Mouse (Mus musculus) stomach, postnatal 0 days (tissue): Measurements from ENCODE around the gene Cadm4. TPM values are rescaled to one million over a fixed set of nuclear protein-coding genes. Genes with fewer than 3 reads are reported as not detected.
A peak's percentile ranks its signal among the peaks of the same experiment; 100 is the strongest.

Experiments
- ATAC-seq: fragments of 200-750 bp; cut with Nextera tagmentation; 2 replicates; pipeline ENCODE4 v1.8.0; 2017; ENCODE audit not compliant: low FRiP score, low TSS enrichment
- DNase-seq: peaks from one replicate; pipeline ENCODE4 v3.0.0-alpha.2; 2016; ENCODE audit warnings: low spot score
- H3K27ac ChIP-seq: fragments of 300-500 bp; sonication (generic); replicated peaks from 2 replicates; pipeline ENCODE4 v1.5.1; 2014; ENCODE audit warnings: mild to moderate bottlenecking, control low read depth
- H3K27me3 ChIP-seq: fragments of 300-500 bp; sonication (generic); 2 replicates; pipeline ENCODE4 v1.6.1; 2014; ENCODE audit warnings: low read length; ENCODE audit not compliant: control insufficient read depth, insufficient read depth
- H3K36me3 ChIP-seq: fragments of 300-500 bp; sonication (generic); 2 replicates; pipeline ENCODE4 v1.6.1; 2014; ENCODE audit warnings: low read length, mixed read lengths; ENCODE audit not compliant: control insufficient read depth, insufficient read depth
- H3K4me1 ChIP-seq: fragments of 300-500 bp; sonication (generic); replicated peaks from 2 replicates; pipeline ENCODE4 v1.6.1; 2014; ENCODE audit warnings: antibody characterized with exemption; ENCODE audit not compliant: control insufficient read depth, insufficient read depth
- H3K4me2 ChIP-seq: fragments of 300-500 bp; sonication (generic); replicated peaks from 2 replicates; pipeline ENCODE4 v1.6.1; 2014; ENCODE audit warnings: low read depth, mild to moderate bottlenecking, control low read depth, moderate library complexity
- H3K4me3 ChIP-seq: fragments of 300-500 bp; sonication (generic); 2 replicates; pipeline ENCODE4 v1.5.1; 2014; ENCODE audit warnings: low read depth, low read length, control low read depth
- H3K9ac ChIP-seq: fragments of 300-500 bp; sonication (generic); 2 replicates; pipeline ENCODE4 v1.6.1; 2014; ENCODE audit warnings: mild to moderate bottlenecking, low read length, control low read depth, mixed read lengths
- H3K9me3 ChIP-seq: fragments of 300-500 bp; sonication (generic); 2 replicates; pipeline ENCODE4 v1.6.1; 2016; ENCODE audit warnings: low read length; ENCODE audit not compliant: control insufficient read depth
- CTCF ChIP-seq: IDR thresholded peaks from 2 replicates; pipeline ENCODE4 v1.5.1; 2016; ENCODE audit warnings: antibody characterized with exemption, low read depth, mild to moderate bottlenecking, moderate library complexity
- EP300 ChIP-seq: optimal IDR thresholded peaks from 2 replicates; pipeline ENCODE3; 2016; ENCODE audit warnings: antibody characterized with exemption
- WGBS: fragments of 180-500 bp; shearing (Covaris S2); extraction: QIAGEN DNeasy Blood & Tissue Kit; methylation state at CpG from one replicate; pipeline ENCODE4 v1.1.7; 2014; 5-methylcytosine and 5-hydroxymethylcytosine counted together
- polyA plus RNA-seq: library from polyadenylated mRNA; unstranded; fragments of >200 nt; fragmentation: Nextera tagmentation; extraction: Ambion mirVana; gene quantifications from 2 replicates; pipeline ENCODE4 v1.2.1, GENCODE M21; 2015

Cadm4 gene
- polyA plus RNA-seq, 1 experiment from 2014 or later, result 3.4 TPM

GRCm38 (mm10) chr7:24531211-24531971, 49.6 kb downstream of the Cadm4 start:
- Histone ChIP-seq H3K27ac (peak overlapping the region; percentile 94), H3K4me3 (peak overlapping the region; percentile 60), H3K4me1 (no peaks in the 10 kb centered on the region), H3K27me3 (no peaks in the 10 kb centered on the region), H3K9me3 (no peaks in the 10 kb centered on the region), H3K36me3 (peaks cover 12% of the 10 kb centered on the region), H3K9ac (peak overlapping the region; percentile 80), H3K4me2 (peak overlapping the region; percentile 96)
- no peak for TF ChIP-seq EP300
- peak; percentile 94 for TF ChIP-seq CTCF
- peak; percentile 68 for ATAC-seq
- WGBS, result 1% methylated on average over 43 of the region's 43 CpGs
- DNase-seq, result peak; percentile 85

- Histone ChIP-seq H3K9ac (no peak overlapping the region), H3K4me2 (no peak overlapping the region), H3K27ac (no peak overlapping the region), H3K9me3 (no peaks in the 10 kb centered on the region), H3K36me3 (peaks cover 12% of the 10 kb centered on the region), H3K4me3 (no peak overlapping the region), H3K4me1 (no peaks in the 10 kb centered on the region), H3K27me3 (no peaks in the 10 kb centered on the region)
- TF ChIP-seq EP300 (no peak), CTCF (no peak; the same call in 1 of the 2 replicates)
- 84% methylated on average over 28 of the region's 28 CpGs for WGBS
- no peak for ATAC-seq
- no peak for DNase-seq
Measured at GRCm38 (mm10) chr7:24533031-24533571, 51.3 kb downstream of the Cadm4 start.

DNA sequence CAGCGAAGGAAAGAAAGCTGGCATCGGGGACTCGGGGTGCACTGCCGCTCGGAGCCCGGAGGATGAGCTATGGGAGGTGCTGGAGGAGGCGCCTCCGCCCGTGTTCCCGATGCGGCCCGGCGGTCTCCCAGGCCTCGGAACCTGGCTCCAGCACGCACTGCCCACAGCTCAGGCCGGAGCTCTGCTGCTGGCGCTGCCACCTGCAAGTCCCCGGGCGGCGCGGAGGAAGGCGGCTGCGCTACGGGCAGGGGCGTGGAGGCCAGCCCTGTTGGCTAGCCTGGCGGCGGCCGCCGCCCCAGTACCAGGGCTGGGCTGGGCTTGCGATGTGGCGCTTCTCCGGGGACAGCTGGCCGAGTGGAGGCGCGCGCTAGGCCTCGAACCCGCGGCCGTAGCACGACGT, 52.0 kb downstream of the Cadm4 start:
- no peaks in the 10 kb centered on the region for H3K9me3 ChIP-seq

DNA sequence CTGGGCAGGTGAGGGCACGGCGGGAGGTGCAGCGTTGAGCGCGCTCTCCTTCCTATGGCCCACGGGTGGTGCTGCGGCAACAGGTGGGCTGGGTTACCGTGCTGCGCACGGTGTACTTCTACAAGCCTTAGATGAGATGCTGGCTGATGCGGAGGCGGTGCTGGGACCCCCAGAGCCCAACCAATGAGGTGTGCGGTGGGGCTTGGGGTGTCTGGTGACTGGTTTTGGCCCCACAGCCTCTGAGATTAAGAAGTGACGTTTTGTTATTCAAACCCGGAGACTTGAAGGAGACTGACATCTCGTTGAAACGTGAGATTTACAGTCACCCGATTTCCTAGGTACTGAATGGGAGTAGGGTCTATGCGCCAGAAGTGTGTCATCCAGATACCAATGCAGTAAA, 52.5 kb downstream of the Cadm4 start:
- 58% methylated on average over 18 of the region's 19 CpGs for WGBS
- no peak overlapping the region for H3K4me2 ChIP-seq

More for the DNA sequence above, 52.0 kb downstream of the Cadm4 start:
- H3K27ac ChIP-seq, result no peak overlapping the region
- TF ChIP-seq EP300, result no peak
- no peak for TF ChIP-seq CTCF
- no peaks in the 10 kb centered on the region for H3K4me1 ChIP-seq
- 63% methylated on average over 33 of the region's 42 CpGs for WGBS
- ATAC-seq, result no peak
- no peak for DNase-seq
- H3K27me3 ChIP-seq, result no peaks in the 10 kb centered on the region
- peaks cover 12% of the 10 kb centered on the region for H3K36me3 ChIP-seq
- H3K4me3 ChIP-seq, result no peak overlapping the region
- no peak overlapping the region; the same call in 1 of the 2 replicates for H3K9ac ChIP-seq
- no peak overlapping the region for H3K4me2 ChIP-seq

GRCm38 (mm10) chr7:24537081-24537480, 55.3 kb downstream of the Cadm4 start:
- WGBS, result 81% methylated on average over 4 of the region's 4 CpGs

More for the DNA sequence above, 52.5 kb downstream of the Cadm4 start:
- no peak for ATAC-seq
- no peaks in the 10 kb centered on the region for H3K4me1 ChIP-seq
- no peak for DNase-seq
- H3K9ac ChIP-seq, result no peak overlapping the region
- no peaks in the 10 kb centered on the region for H3K9me3 ChIP-seq
- H3K4me3 ChIP-seq, result no peak overlapping the region
- no peak for TF ChIP-seq EP300
- no peak for TF ChIP-seq CTCF
- no peak overlapping the region for H3K27ac ChIP-seq
- H3K27me3 ChIP-seq, result no peaks in the 10 kb centered on the region
- peaks cover 12% of the 10 kb centered on the region for H3K36me3 ChIP-seq

GRCm38 (mm10) chr7:24537591-24537990, 55.8 kb downstream of the Cadm4 start:
- ATAC-seq (no peak), DNase-seq (no peak)
- no peaks in the 10 kb centered on the region for H3K9me3 ChIP-seq
- no peak overlapping the region for H3K4me3 ChIP-seq
- 83% methylated on average over 5 of the region's 5 CpGs for WGBS
- no peak for TF ChIP-seq CTCF
- TF ChIP-seq EP300, result no peak
- H3K27me3 ChIP-seq, result no peaks in the 10 kb centered on the region
- H3K4me1 ChIP-seq, result no peaks in the 10 kb centered on the region
- H3K36me3 ChIP-seq, result peaks cover 12% of the 10 kb centered on the region
- 0 out of 2 replicates have a peak overlapping the region, but pooled peaks have one; percentile 6 for H3K27ac ChIP-seq
- no peak overlapping the region for H3K4me2 ChIP-seq
- 0 out of 2 replicates have a peak overlapping the region, but pooled peaks have one; percentile 4 for H3K9ac ChIP-seq

More at GRCm38 (mm10) chr7:24537081-24537480, 55.3 kb downstream of the Cadm4 start:
- Histone ChIP-seq H3K27ac (no peak overlapping the region), H3K36me3 (peaks cover 12% of the 10 kb centered on the region), H3K4me3 (no peak overlapping the region), H3K27me3 (no peaks in the 10 kb centered on the region), H3K9me3 (no peaks in the 10 kb centered on the region), H3K4me1 (no peaks in the 10 kb centered on the region), H3K9ac (no peak overlapping the region), H3K4me2 (no peak overlapping the region)
- ATAC-seq, result no peak
- no peak for TF ChIP-seq EP300
- TF ChIP-seq CTCF, result no peak
- no peak for DNase-seq
